Mouse (Mus musculus): ENCODE data around the gene Eif2ak4.

Gene Eif2ak4

GRCm38 (mm10) chr2:118464450-118464849 is 76.0 kb downstream of the Eif2ak4 start:
- DNase-seq (ENCODE audit: low spot score), result no peak

DNA sequence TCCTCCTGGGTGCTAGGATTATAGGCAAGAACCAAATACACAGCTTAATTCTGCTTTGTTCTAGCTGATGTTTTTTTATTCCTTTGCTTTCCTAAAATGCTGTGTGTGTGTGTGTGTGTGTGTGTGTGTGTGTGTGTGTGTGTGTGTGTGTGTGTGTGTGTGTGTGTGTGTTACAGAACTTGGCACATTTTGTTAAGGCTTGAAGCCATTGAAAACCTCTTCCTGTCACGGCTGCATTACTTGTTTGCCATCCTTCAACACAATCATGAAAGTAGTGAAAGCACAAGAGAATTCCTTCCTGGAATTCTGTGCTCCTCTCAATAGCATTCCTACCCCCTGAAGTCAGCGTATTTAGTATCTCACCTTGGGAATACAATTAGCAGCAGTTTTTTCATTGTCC is 77.5 kb downstream of the Eif2ak4 start:
- DNase-seq (ENCODE audit: low spot score), result no peak

DNA sequence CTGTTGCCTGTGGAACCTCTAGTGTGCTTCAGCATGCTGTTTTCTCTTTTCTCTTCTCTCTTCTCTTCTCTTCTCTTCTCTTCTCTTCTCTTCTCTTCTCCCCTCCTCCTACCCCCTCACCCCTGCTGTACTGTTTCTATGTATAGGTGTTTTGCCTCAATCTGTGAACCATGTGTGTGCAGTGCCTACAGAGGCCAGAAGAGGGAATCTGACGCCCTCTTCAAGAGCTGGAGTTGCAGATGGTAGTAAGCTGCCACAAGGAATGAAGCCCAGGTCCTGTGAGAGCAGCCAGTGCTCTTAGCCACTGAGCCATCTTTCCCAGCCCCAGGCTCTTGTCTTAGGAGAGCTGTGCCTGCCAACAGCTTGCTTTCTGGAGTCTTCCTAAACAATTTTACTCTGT is 78.2 kb downstream of the Eif2ak4 start:
- DNase-seq (ENCODE audit: low spot score), result no peak

GRCm38 (mm10) chr2:118468354-118468753 is 79.9 kb downstream of the Eif2ak4 start:
- DNase-seq (ENCODE audit: low spot score), result no peak

GRCm38 (mm10) chr2:118478833-118479549 is 90.6 kb downstream of the Eif2ak4 start:
- no peak for DNase-seq (ENCODE audit: low spot score)

GRCm38 (mm10) chr2:118479550-118479909 is 91.1 kb downstream of the Eif2ak4 start, which contains the start of gene Srp14:
Gene Srp14 (minus strand): TSS chr2:118479711.
- DNase-seq (ENCODE audit: low spot score), result peak; percentile 95

DNA sequence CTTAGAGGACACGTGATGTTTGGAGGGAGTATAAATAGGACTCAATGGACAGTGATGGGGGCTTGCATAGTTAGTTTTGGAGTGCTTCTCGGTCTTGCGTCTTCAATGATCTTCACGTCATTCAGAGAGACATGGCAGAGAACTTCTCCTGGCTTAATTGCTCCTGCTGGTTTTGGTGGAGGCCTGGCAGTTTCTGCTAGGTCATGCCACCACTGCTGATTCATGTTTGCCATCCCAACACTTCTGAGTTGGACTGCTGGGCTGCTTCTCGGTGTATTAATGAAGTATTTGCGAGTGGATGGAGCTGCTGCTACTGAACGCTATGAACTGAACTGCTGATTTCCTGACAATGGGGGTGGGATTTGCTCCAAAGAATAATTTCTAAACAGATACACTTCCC is 92.5 kb downstream of the Eif2ak4 start:
- DNase-seq (ENCODE audit: low spot score), result no peak

GRCm38 (mm10) chr2:118483032-118483431 is 94.6 kb downstream of the Eif2ak4 start:
- peak; percentile 37 for DNase-seq (ENCODE audit: low spot score)

GRCm38 (mm10) chr2:118484386-118484898 is 96.0 kb downstream of the Eif2ak4 start:
- DNase-seq (ENCODE audit: low spot score), result no peak

GRCm38 (mm10) chr2:118485415-118485814 is 97.0 kb downstream of the Eif2ak4 start:
- DNase-seq (ENCODE audit: low spot score), result no peak

DNA sequence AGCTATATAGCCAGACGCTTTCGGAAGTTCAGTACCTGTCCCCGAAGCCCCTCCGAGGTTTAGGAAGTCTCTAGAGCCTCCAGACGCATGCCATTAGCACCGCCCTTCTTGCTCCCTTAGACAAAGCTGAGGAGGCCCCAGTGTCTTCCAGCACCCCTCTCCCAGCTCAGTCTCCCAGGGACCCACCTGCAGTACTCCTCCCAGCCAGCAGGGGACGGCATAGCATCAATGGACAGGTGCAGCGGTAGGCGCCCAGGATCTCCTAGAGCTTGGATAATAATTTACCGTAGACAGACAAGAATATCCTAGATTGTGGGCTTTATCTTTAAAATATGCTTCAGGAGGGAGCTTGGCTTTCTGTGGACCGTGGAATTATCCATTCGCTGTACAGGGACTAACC is 98.5 kb downstream of the Eif2ak4 start:
- peak; percentile 77 for DNase-seq (ENCODE audit: low spot score)

DNA sequence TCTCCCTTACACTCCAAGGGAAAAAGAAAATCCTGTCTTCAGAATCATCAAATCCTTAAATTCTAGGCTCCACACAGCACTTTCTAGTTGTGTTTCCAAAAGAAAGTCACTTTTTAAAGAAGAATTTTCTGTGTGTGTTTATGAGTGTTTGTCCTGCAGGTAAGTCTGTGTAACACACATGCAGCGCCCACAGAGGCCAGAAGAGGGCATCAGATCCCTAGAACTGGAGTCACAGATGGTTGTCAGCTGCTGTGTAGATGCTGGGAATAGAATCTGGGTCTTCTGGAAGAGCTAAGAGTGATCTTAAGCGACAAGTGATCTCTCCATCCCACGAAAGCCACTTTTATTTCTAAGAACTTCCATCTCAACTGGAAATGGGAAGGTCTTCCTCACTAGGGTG is 99.4 kb downstream of the Eif2ak4 start:
- peak; percentile 60 for DNase-seq (ENCODE audit: low spot score)

GRCm38 (mm10) chr2:118490241-118491091 is 102.0 kb downstream of the Eif2ak4 start:
- DNase-seq (ENCODE audit: low spot score), result peak; percentile 26

DNA sequence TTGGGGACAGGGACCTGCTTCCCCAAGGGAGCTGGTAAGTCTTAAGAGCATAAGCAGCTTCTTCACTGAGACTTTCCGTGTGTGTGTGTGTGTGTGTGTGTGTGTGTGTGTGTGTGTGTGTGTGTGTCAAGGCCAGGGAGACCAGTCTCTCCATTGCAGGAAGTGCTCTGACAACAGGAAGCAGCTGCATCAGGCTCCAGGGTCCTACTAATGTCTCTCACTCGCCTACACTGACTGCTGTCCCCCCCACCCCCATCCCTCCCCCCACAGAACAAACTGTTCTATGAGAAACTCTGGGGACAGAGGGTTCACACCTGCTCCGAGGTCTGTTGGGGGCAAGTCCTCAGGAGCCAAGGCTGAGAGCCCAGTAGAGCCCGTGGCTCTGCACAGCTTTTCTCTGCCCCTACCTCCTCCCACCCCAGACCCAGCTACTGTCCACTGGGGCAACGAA is 102.9 kb downstream of the Eif2ak4 start:
- DNase-seq (ENCODE audit: low spot score), result peak; percentile 66

- no peak for DNase-seq (ENCODE audit: low spot score)
Measured at GRCm38 (mm10) chr2:118491741-118492395, 103.5 kb downstream of the Eif2ak4 start.

DNA sequence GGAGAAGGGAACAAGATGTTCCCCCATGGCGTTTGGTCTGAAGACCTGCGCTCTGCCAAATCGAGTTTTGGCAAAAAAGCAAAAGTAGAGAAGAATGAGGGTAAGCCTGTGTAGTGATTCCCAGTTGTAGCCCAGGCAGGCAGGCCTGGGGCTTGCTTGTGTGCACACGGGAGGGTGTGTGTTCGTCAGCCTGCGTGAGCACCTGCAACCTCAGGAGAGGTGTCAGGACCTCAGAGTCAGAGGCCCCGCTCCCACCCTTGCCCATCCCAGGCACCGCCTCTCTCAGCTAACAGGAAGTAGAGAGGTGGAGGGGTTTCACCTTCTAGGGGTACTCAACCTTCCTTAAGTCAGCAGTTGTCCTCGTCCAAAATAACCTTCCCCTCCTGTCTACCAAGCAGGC is 106.6 kb downstream of the Eif2ak4 start:
- no peak for DNase-seq (ENCODE audit: low spot score)

GRCm38 (mm10) chr2:118497890-118498289 is 109.5 kb downstream of the Eif2ak4 start:
- DNase-seq (ENCODE audit: low spot score), result no peak

- no peak for DNase-seq (ENCODE audit: low spot score)
Measured at GRCm38 (mm10) chr2:118498476-118498875, 110.1 kb downstream of the Eif2ak4 start.

- peak; percentile 47 for DNase-seq (ENCODE audit: low spot score)
Measured at GRCm38 (mm10) chr2:118499135-118499961, 110.9 kb downstream of the Eif2ak4 start.

DNA sequence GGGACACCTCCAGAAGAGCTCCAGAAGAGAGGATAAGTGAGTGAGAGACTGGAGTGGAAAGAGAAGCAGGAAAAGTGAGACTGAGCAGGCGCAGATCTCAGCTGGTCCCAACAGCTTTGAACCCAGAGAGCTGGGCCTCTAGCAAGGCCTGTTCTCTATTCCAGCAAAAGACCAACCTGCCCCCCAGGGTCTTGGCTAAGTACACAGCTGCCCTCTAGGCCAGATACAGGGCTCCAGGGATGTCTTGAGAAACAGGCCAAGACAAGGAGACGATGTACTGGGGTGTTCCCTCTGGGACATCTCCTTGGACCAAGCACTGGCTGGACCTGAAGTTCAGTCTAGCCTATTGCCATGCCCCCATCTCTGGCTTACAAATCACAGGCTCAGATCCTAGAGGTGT is 111.8 kb downstream of the Eif2ak4 start:
- no peak for DNase-seq (ENCODE audit: low spot score)

DNA sequence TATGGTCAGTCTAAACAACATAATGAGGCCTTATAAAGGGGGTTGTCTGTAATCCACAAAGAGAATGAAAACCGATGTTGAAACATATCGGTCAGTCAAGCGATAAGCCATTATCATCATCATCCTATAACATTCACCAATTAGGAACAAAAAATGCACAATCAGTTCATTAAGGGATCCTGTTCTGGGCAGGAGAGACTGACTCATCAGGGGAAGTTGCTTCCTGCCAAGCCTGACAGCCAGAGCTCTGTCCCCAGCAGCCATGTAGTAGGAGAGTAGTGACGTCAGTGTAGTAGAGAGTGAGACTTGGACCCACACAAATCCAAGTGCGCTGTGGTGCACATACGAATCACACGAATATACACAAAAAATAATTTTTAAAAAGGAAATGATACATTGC is 118.7 kb downstream of the Eif2ak4 start:
- no peak for DNase-seq (ENCODE audit: low spot score)
